8 mouse cellular contexts compared by ENCODE assay signal in genomic region chr1:97688756-97689155, GRCm38 (mm10). TPM values are rescaled to one million over a fixed set of nuclear protein-coding genes. Genes with fewer than 3 reads are reported as not detected.
A peak's percentile ranks its signal among the peaks of the same experiment; 100 is the strongest.
DNase-seq lines count a peak whose midpoint lies in the region; ATAC-seq and TF ChIP-seq lines count a peak whose summit lies in the region.

No protein-coding gene starts in this region.

- H3K4me3 ChIP-seq in G1E (ENCODE audit: low read depth, low read length) = no peak overlapping the region
- H3K4me3 ChIP-seq in layer of hippocampus, adult 2 months = no peak overlapping the region

- no peak for DNase-seq in frontal cortex, postnatal 14 days (ENCODE audit: low spot score in 2 of 2)
- peak; percentile 14 for DNase-seq in G1E (ENCODE audit: low spot score)
- DNase-seq in heart, postnatal 10 days = peak; percentile 47 to 63
- peak; percentile 12 to 55 for DNase-seq in layer of hippocampus, adult 2 months (ENCODE audit: low spot score in 2 of 2)
- peak; percentile 77 for DNase-seq in splenic B cell, adult 2 months (ENCODE audit: low read depth, low spot score)

- H3K27ac ChIP-seq in layer of hippocampus, adult 2 months = no peak overlapping the region

- H3K9me3 ChIP-seq in G1E (replicated peaks) = no peaks in the 10 kb centered on the region

- ATAC-seq in frontal cortex, adult (ENCODE audit: low TSS enrichment) = peak; percentile 91
- peak; percentile 77 for ATAC-seq in G1E (ENCODE audit: extremely low read depth, insufficient number of reproducible peaks, low FRiP score, poor library complexity, severe bottlenecking)
- ATAC-seq in common myeloid progenitor, adult 5-6 weeks (replicated peaks; ENCODE audit: low read depth, poor library complexity, severe bottlenecking) = peak; percentile 93
- ATAC-seq in megakaryocyte-erythroid progenitor cell, adult 5-6 weeks (replicated peaks; ENCODE audit: low FRiP score, low TSS enrichment, poor library complexity, severe bottlenecking) = peak; percentile 92

- no peaks in the 10 kb centered on the region for H3K4me1 ChIP-seq in G1E (ENCODE audit: insufficient read depth, low read depth, low read length)

- TF ChIP-seq CTCF in G1E (IDR thresholded peaks at IDR 0.05; ENCODE audit: low read depth, low read length) = peak; percentile 75
- TF ChIP-seq CTCF in layer of hippocampus, adult 2 months (conservative IDR thresholded peaks at IDR 0.05) = peak; percentile 93

- H3K36me3 ChIP-seq in G1E (replicated peaks) = no peaks in the 10 kb centered on the region
- no peaks in the 10 kb centered on the region for H3K36me3 ChIP-seq in splenic B cell, adult 2 months (ENCODE audit: control insufficient read depth, insufficient read depth, low read length, poor library complexity, severe bottlenecking)

- no peaks in the 10 kb centered on the region for H3K27me3 ChIP-seq in G1E (ENCODE audit: insufficient read depth, low read length)
- no peaks in the 10 kb centered on the region for H3K27me3 ChIP-seq in splenic B cell, adult 2 months (ENCODE audit: control insufficient read depth, insufficient read depth, low read length, poor library complexity, severe bottlenecking)

- intact Hi-C loops in heart, postnatal 10 days (cut with DNase I) = loop anchor here (5.0 kb wide), 1 partner anchor 191 kb away; no protein-coding TSS in a partner anchor

RNA-seq across cellular contexts. Expression of gene D1Ertd622e, which starts 26.9 kb away (rescaled TPM):
- 3.8 and 6.5 TPM in 2 replicates for total RNA-seq in G1E (2014; fragmentation: Nextera tagmentation)
- 12.4 and 14.5 TPM in 2 replicates for total RNA-seq in G1E (2017)
- polyA plus RNA-seq in G1E (2012) = 1.2 and 2.6 TPM in 2 replicates
- 34.8 and 39.5 TPM in 2 replicates for total RNA-seq in common myeloid progenitor, adult 5-6 weeks (2017)
- total RNA-seq in heart, postnatal 10 days (2021) = 1 to 10 TPM; 6.9 to 7.4 TPM
- total RNA-seq in layer of hippocampus, adult 2 months (2021) = 10 to 100 TPM; 42.1 to 42.8 TPM
- 35.9 and 45.3 TPM in 2 replicates for total RNA-seq in megakaryocyte-erythroid progenitor cell, adult 5-6 weeks (2014; fragmentation: Nextera tagmentation)
- 48.1 and 63.7 TPM in 2 replicates for total RNA-seq in megakaryocyte-erythroid progenitor cell, adult 5-6 weeks (2017)

Comparison
In these comparisons a context has a peak if more than half of its experiments do, and no peak if none do; other contexts are left out.
1. DNase-seq: peak in G1E (single experiment), heart, postnatal 10 days (2 of 2), layer of hippocampus, adult 2 months (2 of 2) and splenic B cell, adult 2 months (single experiment); none in frontal cortex, postnatal 14 days (0 of 2).
2. Peak in every context shown above with its lines, with median percentiles within 50 percentile points of each other: ATAC-seq.